Mouse (Mus musculus) ES-Bruce4 (cell line): ENCODE results near the gene Adamtsl4.

Source experiments
- EP300 ChIP-seq: IDR thresholded peaks from 2 replicates; pipeline ENCODE4 v1.6.1; 2011; ENCODE audit warnings: low read depth, low read length; ENCODE audit not compliant: insufficient read depth
- POLR2A ChIP-seq: IDR thresholded peaks from one replicate; pipeline ENCODE4 v1.8.1; 2011; ENCODE audit warnings: low read length; ENCODE audit not compliant: insufficient read depth

DNA sequence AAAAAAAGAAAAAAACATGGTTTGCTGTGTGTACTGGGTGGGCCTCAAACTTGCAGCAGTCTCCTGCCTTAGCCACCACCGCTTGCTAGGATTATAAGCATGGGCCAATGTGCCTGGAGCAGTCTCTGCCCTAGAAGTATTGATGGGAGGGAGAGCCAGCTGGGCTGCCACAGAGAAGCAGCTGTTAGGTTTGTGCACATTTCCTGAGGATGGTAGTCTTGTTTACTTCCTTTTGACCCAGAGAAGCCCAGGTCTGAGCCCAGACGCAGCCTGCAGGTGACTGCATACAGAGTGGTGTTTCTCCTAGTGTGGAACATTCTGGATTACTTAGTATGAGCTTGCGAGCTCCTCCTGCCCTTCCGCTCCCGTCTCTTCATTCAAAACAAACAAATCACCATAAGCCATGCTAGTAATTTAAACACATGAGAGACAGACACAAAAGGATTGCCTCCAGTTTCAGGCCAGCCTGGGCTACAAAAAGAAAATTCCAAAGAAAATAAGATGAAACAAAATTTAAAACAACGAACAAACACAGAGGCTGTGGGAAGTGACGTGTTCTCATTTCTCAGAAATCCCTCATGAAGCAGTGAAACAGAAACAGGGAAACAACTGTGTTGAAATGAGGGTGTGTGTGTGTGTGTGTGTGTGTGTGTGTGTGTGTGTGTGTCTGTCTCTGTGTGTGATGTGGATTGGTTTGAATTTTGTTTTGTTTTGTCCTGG, 19.0 kb downstream of the Adamtsl4 start:
- TF ChIP-seq POLR2A (no peak), EP300 (no peak)
